In the genomic region with DNA sequence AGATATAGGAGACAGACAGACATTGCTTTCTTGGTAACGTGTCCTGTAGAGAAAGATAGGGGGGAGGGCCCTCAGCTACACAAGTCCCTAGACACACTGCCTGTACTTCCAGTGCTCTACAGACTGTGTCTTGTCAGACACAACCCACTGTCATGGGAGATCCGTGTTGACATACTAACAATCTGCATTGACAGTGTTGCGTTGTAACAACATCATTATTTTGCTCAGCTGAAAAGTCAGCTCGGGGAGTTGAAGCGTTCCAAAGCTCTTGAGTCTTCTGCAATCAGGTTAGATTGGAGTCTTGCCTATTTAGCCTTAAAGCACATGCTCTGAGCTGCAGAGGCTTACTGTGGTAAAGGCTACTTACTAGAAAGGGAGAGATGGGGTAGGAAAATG, we compare ENCODE assay signal across 17 mouse cellular contexts. TPM values are rescaled to one million over a fixed set of nuclear protein-coding genes. Genes with fewer than 3 reads are reported as not detected.
A peak's percentile ranks its signal among the peaks of the same experiment; 100 is the strongest.
DNase-seq lines count a peak whose midpoint lies in the region; ATAC-seq and TF ChIP-seq lines count a peak whose summit lies in the region.
"Had no signal": no experiment of that assay in that cellular context is flagged by ENCODE, and none has a peak within 500 bp of the region (broad histone marks: within the 10 kb centered on the region; RNA-seq: fewer than 3 reads in every experiment).

No protein-coding gene starts in this region.

- intact Hi-C loops in left cerebral cortex, postnatal 14 days (cut with DNase I), result no loop called here

- peak overlapping the region; percentile 16 for H3K4me3 ChIP-seq in erythroblast, embryonic 14.5 days (replicated peaks)
- peak overlapping the region; percentile 12; the same call in 1 of the 2 replicates for H3K4me3 ChIP-seq in lung, embryonic 16.5 days (ENCODE audit: low read length)
- H3K4me3 ChIP-seq in bone marrow macrophage, adult 2 months (ENCODE audit: insufficient read depth, low read length), result peak overlapping the region; percentile 75
- H3K4me3 ChIP-seq in macrophage (ENCODE audit: inconsistent target), result peak overlapping the region; percentile 81
- H3K4me3 ChIP-seq: hindbrain, embryonic 10.5 days; neural tube, embryonic 12.5 days had no signal

- peaks cover 2% of the 10 kb centered on the region; the same call in 1 of the 2 replicates for H3K4me1 ChIP-seq in erythroblast, embryonic 14.5 days (ENCODE audit: control insufficient read depth)
- no peaks in the 10 kb centered on the region for H3K4me1 ChIP-seq in lung, embryonic 16.5 days (replicated peaks; ENCODE audit: control insufficient read depth, insufficient read depth, low read length)
- H3K4me1 ChIP-seq in bone marrow macrophage, adult 2 months (ENCODE audit: control insufficient read depth, insufficient read depth, low read length), result peaks cover 43% of the 10 kb centered on the region
- H3K4me1 ChIP-seq: hindbrain, embryonic 10.5 days; neural tube, embryonic 12.5 days had no signal

- no peak for ATAC-seq in erythroblast, adult 5-6 weeks (replicated peaks; ENCODE audit: low FRiP score, poor library complexity, severe bottlenecking)
- ATAC-seq in lung, embryonic 16.5 days (ENCODE audit: low read depth), result no peak
- ATAC-seq: forebrain, embryonic 16.5 days; midbrain, embryonic 16.5 days had no signal

- H3K9me3 ChIP-seq in erythroblast, embryonic 14.5 days (ENCODE audit: control insufficient read depth, low read length), result no peaks in the 10 kb centered on the region
- H3K9me3 ChIP-seq in lung, embryonic 16.5 days (ENCODE audit: control insufficient read depth, low read length), result no peaks in the 10 kb centered on the region
- H3K9me3 ChIP-seq: hindbrain, embryonic 10.5 days; neural tube, embryonic 12.5 days had no signal

- DNase-seq in lung, postnatal 4 days, result no peak
- DNase-seq in left cerebral cortex, adult 11 months (ENCODE audit: low spot score), result no peak
- DNase-seq in left cerebral cortex, postnatal 14 days (ENCODE audit: low spot score in 2 of 2), result no peak
- DNase-seq: cerebellum, postnatal 10 days; heart, adult 11 months; kidney, postnatal 14 days; layer of hippocampus, postnatal 36 days; lung, embryonic 14.5 days had no signal

- H3K79me2 ChIP-seq in macrophage (ENCODE audit: inconsistent target), result peaks cover 57% of the 10 kb centered on the region

- WGBS in lung, embryonic 16.5 days, result 82% methylated on average over 5 of the region's 5 CpGs
- WGBS in macrophage (ENCODE audit: missing documents), result 2% methylated on average over 5 of the region's 5 CpGs

- H3K9ac ChIP-seq in lung, embryonic 16.5 days (ENCODE audit: low read length), result no peak overlapping the region
- H3K9ac ChIP-seq: lung, embryonic 14.5 days; neural tube, embryonic 12.5 days had no signal

- TF ChIP-seq CTCF in bone marrow macrophage, adult 2 months (IDR thresholded peaks at IDR 0.05; ENCODE audit: low read depth, low read length), result no peak

- H3K4me2 ChIP-seq in lung, embryonic 16.5 days (ENCODE audit: low read depth, low read length), result no peak overlapping the region
- H3K4me2 ChIP-seq: lung, embryonic 14.5 days; neural tube, embryonic 12.5 days had no signal

- H3K27ac ChIP-seq in lung, embryonic 16.5 days (ENCODE audit: low read length), result no peak overlapping the region
- H3K27ac ChIP-seq in bone marrow macrophage, adult 2 months (ENCODE audit: insufficient read depth, low read depth, low read length), result peak overlapping the region; percentile 90
- peak overlapping the region; percentile 96 for H3K27ac ChIP-seq in macrophage
- H3K27ac ChIP-seq: hindbrain, embryonic 10.5 days; neural tube, embryonic 12.5 days had no signal

- no peak for TF ChIP-seq POLR2A in bone marrow macrophage, adult 2 months (IDR thresholded peaks at IDR 0.05; ENCODE audit: borderline replicate concordance, low read depth, low read length)

- no peaks in the 10 kb centered on the region for H3K36me3 ChIP-seq in erythroblast, embryonic 14.5 days (ENCODE audit: control insufficient read depth)
- no peaks in the 10 kb centered on the region for H3K36me3 ChIP-seq in lung, embryonic 16.5 days (ENCODE audit: control insufficient read depth, insufficient read depth, low read length)
- peaks cover 17% of the 10 kb centered on the region for H3K36me3 ChIP-seq in macrophage (ENCODE audit: inconsistent target)
- H3K36me3 ChIP-seq: hindbrain, embryonic 10.5 days; neural tube, embryonic 12.5 days had no signal

- H3K27me3 ChIP-seq in erythroblast, embryonic 14.5 days (ENCODE audit: control insufficient read depth), result no peaks in the 10 kb centered on the region
- no peaks in the 10 kb centered on the region for H3K27me3 ChIP-seq in lung, embryonic 16.5 days (ENCODE audit: control insufficient read depth, insufficient read depth, low read depth, low read length)
- H3K27me3 ChIP-seq: neural tube, embryonic 12.5 days had no signal

RNA-seq across cellular contexts. Expression of a gene that starts 0.8 kb away (rescaled TPM):
- polyA plus RNA-seq in erythroblast, embryonic 14.5 days (2012), result 0.05 and 0.10 TPM in 2 replicates
- 33.2 and 59.8 TPM in 2 replicates for total RNA-seq in erythroblast, adult 5-6 weeks (2015; ENCODE audit: low replicate concordance)
- 12.3 and 20.1 TPM in 2 replicates for total RNA-seq in erythroblast, adult 5-6 weeks (2017; ENCODE audit: low replicate concordance)
- 4.2 and 5.3 TPM in 2 replicates for polyA plus RNA-seq in lung, embryonic 16.5 days (2015; fragmentation: Nextera tagmentation; extraction: Ambion mirVana)
- 96.8 and 118 TPM in 2 replicates for polyA plus RNA-seq in bone marrow macrophage, adult 2 months (2012; ENCODE audit: insufficient read depth, insufficient read length, missing spikeins)
- 1,000 to 10,000 TPM in 1 of 26 experiments, 100 to 1,000 TPM in 25; 164 to 1,019 (median 482) TPM for total RNA-seq in macrophage (2018; cell fraction: chromatin; rRNA removed)
- total RNA-seq in macrophage (2018; cell fraction: cytosol; rRNA removed), result 100 to 1,000 TPM in 18 of 26 experiments, 10 to 100 TPM in 8; 66.7 to 415 (median 156) TPM
- 100 to 1,000 TPM; 109 to 703 (median 344) TPM for total RNA-seq in macrophage (2018; cell fraction: nucleus; rRNA removed)
- 82.2 to 128 TPM (median 93.6 TPM) in 3 replicates for polyA plus RNA-seq in macrophage (2018)
- 1 to 10 TPM; 4.6 TPM for total RNA-seq in left cerebral cortex, postnatal 14 days (2021)

RNA-seq across cellular contexts. Expression of a gene that starts 50.8 kb away (rescaled TPM):
- polyA plus RNA-seq in erythroblast, embryonic 14.5 days (2012), result not detected in 2 replicates
- total RNA-seq in erythroblast, adult 5-6 weeks (2015; ENCODE audit: low replicate concordance), result not detected in 2 replicates
- not detected in 2 replicates for total RNA-seq in erythroblast, adult 5-6 weeks (2017; ENCODE audit: low replicate concordance)
- polyA plus RNA-seq in lung, embryonic 16.5 days (2015; fragmentation: Nextera tagmentation; extraction: Ambion mirVana), result not detected in 2 replicates
- polyA plus RNA-seq in bone marrow macrophage, adult 2 months (2012; ENCODE audit: insufficient read depth, insufficient read length, missing spikeins), result not detected in 2 replicates
- total RNA-seq in macrophage (2018; cell fraction: chromatin; rRNA removed), result not detected
- total RNA-seq in macrophage (2018; cell fraction: cytosol; rRNA removed), result not detected
- 1 to 10 TPM in 1 of 26 experiments, not detected in 25; 2.6 TPM for total RNA-seq in macrophage (2018; cell fraction: nucleus; rRNA removed)
- polyA plus RNA-seq in macrophage (2018), result not detected in 3 replicates
- not detected for total RNA-seq in left cerebral cortex, postnatal 14 days (2021)
- total RNA-seq: layer of hippocampus, postnatal 36 days had no signal
- polyA plus RNA-seq: forebrain, embryonic 16.5 days; hindbrain, embryonic 10.5 days; lung, embryonic 14.5 days; midbrain, embryonic 16.5 days had no signal

RNA-seq across cellular contexts. Expression of a gene that starts 54.6 kb away (rescaled TPM):
- polyA plus RNA-seq in erythroblast, embryonic 14.5 days (2012), result not detected in 2 replicates
- not detected in 2 replicates for total RNA-seq in erythroblast, adult 5-6 weeks (2015; ENCODE audit: low replicate concordance)
- not detected in 2 replicates for total RNA-seq in erythroblast, adult 5-6 weeks (2017; ENCODE audit: low replicate concordance)
- polyA plus RNA-seq in lung, embryonic 16.5 days (2015; fragmentation: Nextera tagmentation; extraction: Ambion mirVana), result 0.68 and 0.75 TPM in 2 replicates
- polyA plus RNA-seq in bone marrow macrophage, adult 2 months (2012; ENCODE audit: insufficient read depth, insufficient read length, missing spikeins), result not detected in 2 replicates
- under 1 TPM in 3 of 26 experiments, not detected in 23; 0.13 to 0.33 (median 0.26) TPM for total RNA-seq in macrophage (2018; cell fraction: chromatin; rRNA removed)
- not detected for total RNA-seq in macrophage (2018; cell fraction: cytosol; rRNA removed)
- not detected for total RNA-seq in macrophage (2018; cell fraction: nucleus; rRNA removed)
- polyA plus RNA-seq in macrophage (2018), result not detected in 3 replicates
- total RNA-seq in left cerebral cortex, postnatal 14 days (2021), result 10 to 100 TPM; 38.1 to 39.6 TPM

Comparison
In these comparisons a context has a peak if more than half of its experiments do, and no peak if none do; other contexts are left out.
1. H3K4me3 ChIP-seq: peak in every context shown above with its lines; median percentile 81 in macrophage; 75 in bone marrow macrophage, adult 2 months; 16 in erythroblast, embryonic 14.5 days; 12 in lung, embryonic 16.5 days.
2. RNA of a gene that starts 0.8 kb away (polyA plus RNA-seq): 82.2 to 128 TPM in macrophage and 96.8 to 118 TPM in bone marrow macrophage, adult 2 months; 4.2 to 5.3 TPM in lung, embryonic 16.5 days and 0.05 to 0.10 TPM in erythroblast, embryonic 14.5 days; every median in the first group is over 10 times any median in the second.